Mouse (Mus musculus) ovary, postnatal 10 days (tissue): ENCODE results near the gene Tmem107.

Experiments
- DNase-seq: peaks from one replicate; pipeline ENCODE4 v3.0.0; 2022; ENCODE audit warnings: low spot score

The Tmem107 gene

DNA sequence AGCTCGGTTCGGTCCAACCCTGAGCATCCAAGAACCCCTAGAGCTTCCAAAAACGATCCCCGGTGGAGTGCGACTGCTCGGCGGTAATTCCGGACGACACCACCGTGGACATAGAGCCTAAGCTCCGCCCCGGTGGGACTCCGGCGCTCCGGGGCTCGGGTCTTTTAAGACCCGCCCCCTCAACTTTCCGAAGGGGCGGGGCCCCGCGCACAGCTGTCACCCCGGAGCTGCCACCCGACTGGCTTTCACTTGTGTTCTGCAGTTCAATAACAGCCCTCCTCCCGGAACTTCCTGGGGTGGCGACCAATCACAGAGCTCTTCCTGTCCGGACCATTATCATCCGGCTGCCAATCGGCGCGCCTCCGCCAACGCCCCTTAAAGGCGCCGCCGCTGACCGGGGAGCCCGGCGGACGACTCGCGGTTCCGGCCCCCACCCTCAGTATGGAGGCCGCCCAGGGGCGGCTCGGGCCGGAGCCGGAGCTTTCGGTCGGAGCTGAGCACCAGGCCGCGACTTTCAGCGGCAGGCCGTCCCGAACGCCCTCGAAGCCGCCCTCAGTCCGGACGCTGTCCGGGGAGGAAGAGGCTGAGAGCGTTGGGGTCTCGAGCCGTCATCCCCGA is 11.1 kb upstream of the Tmem107 start, which contains the start of gene Borcs6:
TSS of gene Borcs6 (plus strand) at position 361 of the 618 bp plus-strand sequence.
- peak; percentile 80 for DNase-seq

DNA sequence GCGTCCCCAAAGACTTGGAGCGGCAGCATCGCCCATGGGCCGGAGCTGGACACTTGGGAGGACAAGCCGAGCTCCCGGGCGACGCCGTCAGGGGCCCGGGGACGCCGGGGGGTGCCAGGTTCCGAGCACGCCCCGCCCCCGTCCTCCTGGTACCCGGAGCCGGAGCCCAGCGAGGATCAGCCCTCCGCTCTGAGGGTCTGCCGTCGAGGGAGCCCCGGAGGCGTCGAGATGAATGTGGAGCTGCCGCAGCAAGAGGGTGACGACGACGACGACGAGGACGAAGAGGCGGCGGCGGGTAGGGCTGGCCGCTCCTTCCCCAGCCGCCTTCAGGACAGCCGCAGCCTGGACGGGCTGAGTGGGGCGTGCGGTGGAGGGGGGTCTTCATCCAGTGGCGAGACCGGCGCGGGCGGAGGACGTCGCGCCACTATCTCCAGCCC is 10.6 kb upstream of the Tmem107 start:
- DNase-seq = no peak

DNA sequence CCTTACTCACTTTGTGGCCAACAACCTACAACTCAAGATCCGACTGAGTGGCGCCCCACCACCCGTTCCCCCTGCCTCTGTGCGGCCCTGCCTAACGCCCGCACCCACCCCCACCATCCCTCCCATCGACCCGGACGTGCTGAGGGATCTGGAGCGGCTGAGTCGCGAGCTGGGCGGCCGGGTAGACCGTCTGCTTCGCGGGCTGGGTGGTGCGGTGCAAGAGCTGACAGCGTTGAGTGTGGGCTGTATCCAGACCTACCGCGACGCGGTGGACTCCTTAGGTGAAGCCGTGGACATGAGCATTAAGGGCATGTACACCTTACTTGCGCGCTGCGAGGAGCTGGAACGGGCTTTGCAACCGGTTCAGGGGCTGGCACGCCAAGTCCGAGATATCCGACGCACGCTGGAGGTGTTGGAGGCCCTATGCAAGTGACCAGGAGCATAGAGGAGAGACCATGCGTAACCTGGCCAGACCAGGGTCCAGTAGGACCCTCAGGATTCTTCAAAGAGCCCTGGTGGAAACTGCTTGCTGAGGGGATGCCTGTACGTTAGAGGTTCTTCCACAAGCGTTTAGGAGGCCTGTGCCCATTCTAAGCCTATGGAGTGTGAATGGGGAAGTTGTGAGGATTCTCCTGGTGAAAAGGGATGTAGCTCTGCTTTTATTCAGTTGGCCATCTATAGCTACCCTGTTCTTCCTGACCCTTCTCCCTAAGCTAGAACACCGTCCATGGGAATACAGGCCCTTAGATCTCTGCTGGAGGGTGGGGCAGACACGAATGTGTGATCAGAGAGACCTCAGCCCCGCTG is 10.0 kb upstream of the Tmem107 start:
- no peak for DNase-seq

DNA sequence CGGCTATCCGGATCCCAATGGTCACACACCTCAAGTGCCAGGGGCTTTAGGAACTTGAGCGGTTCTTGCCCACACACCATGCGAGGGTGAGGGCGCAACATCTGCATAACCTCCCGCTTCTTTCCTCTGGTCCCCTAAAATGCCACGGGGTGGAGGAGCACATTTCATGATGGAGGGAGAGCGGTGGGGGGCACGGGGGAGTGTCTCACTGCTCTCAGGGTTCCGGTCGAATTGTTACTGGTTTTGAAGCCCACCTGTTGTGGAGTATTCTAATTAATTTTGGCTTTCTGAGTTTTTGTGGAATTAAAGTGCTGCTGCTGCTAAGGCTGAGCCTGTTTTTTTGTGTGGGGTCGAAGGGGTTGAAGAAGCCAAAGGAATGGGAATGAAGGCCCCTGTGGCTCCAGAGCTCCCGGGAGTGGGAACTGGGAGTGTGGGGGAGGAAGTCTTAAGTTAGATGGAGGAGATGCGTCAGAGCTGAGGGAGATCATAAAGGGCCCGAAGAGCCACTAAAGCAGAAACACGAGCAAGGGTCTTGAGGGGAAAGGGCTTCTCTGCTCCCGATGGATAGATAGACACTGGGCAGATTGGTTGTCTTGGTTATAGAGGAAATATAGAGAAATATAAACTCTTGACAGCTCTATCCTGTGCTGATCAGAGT is 9.2 kb upstream of the Tmem107 start:
- DNase-seq = no peak

DNA sequence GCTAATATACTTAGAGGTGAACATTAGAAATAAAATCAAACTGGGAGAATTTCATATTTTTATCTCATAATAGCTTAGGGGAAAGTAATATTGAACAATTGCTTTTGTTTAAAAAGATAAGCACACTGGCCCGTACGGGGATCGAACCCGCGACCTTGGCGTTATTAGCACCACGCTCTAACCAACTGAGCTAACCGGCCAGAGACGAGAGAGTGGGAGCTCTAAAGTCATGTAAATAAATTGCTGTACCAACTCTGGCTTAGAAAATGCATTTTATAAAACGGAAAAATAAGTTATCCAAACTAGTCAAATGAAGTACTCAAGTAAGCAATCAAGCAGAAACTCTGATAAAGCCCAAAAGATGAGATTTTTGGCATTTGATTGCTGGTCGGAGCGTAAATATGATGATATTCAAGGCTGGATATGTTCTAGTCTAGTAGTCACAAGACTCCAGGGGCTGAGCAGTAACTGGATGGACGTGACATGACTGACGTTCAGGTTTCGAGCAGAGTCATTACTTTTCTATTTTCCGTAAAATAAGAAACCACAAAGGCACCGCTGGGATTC is 8.3 kb upstream of the Tmem107 start:
- DNase-seq = no peak

DNA sequence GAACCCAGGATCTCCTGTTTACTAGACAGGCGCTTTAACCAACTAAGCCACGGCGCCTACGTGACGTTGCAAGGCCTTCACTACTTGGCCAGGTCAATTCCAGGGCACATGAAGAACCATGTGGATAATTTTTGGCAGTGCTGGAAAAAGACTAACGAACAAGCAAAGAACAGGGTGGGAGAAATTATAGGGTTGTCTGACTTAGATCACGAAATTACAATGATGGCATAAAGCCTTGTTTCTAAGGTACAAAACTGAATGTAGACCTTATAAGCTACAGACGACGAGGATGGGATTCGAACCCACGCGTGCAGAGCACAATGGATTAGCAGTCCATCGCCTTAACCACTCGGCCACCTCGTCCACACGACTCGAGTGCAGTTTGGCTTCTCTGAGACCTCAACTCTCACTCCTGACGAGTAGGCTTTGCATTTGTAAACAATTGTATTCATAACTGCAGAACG is 7.8 kb upstream of the Tmem107 start:
- peak; percentile 99 for DNase-seq

DNA sequence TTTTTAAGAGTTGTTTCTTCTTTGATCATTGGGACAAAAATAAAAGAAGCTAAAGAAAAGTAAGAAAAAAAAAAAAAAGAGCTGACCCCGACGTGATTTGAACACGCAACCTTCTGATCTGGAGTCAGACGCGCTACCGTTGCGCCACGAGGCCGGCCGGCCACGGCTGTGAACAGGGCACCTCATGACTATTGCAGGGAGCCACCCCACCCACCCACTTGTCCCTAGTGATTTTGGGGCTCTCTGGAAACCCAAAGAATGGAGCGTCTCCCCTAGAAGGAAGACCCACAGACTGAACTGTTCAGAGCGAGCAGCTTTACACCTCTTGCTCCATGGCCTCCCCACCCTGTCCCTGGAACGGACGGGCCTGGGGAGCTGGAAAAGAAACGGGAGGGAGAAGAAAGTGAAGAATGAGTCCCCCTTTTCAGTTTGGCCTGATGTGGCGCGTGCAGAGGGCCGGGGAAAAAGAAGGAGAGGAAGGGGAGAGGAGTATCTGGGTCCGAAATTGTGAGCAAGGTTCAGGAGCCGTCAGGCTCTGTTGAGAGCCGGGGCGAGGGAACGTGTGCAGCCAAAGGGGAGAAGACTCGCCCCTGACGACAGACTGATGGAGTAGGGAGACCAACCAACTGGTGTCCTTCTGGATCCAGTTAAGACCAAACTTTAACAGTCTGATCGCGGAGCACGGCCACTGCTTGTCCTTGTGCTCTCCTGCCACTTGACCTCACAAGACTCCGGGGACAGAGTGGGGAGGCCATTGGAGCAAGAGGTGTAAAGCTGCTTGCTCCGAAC is 7.0 kb upstream of the Tmem107 start:
- DNase-seq = peak; percentile 89

DNA sequence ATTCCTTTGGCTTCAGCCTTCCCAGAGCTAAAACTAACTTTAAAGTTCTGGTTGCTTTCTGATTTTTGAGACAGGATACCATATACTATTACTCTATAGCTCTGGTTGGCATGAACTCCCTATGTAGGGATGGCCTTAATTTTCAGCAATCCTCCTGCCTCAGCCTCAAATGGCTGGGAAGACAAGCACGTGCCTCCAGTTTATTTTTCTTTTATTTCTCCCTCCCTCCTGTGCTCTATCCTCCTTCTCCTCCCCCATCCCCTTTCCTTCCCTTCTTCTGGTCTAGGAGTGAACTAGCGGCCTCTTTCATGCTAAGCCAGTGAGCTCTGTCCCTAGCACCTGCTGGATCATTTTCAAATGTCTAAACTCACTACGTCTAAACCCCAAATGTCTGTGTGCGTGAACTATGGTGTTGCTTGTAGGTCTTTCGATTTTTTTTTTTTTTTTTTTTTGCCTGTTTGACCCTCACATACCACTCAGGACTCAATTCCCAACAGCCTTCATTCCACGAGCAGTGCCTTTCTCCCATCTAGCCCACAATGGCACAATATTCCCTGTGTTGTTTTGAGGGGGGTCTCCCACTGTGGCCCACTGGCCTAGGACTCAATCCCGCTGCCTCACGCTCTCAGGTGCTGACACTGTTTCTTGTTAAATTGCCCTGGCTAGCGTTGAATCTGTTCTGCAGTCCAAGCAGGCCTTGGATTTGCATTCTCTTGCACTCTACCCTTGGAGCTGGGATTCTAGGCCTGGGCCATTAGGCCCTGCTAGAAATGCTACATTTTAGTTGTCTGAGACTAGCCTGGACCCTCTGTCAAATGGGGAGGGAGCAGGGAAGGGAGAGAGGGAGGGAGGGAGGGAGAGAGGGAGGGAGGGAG is 6.1 kb upstream of the Tmem107 start:
- no peak for DNase-seq

DNA sequence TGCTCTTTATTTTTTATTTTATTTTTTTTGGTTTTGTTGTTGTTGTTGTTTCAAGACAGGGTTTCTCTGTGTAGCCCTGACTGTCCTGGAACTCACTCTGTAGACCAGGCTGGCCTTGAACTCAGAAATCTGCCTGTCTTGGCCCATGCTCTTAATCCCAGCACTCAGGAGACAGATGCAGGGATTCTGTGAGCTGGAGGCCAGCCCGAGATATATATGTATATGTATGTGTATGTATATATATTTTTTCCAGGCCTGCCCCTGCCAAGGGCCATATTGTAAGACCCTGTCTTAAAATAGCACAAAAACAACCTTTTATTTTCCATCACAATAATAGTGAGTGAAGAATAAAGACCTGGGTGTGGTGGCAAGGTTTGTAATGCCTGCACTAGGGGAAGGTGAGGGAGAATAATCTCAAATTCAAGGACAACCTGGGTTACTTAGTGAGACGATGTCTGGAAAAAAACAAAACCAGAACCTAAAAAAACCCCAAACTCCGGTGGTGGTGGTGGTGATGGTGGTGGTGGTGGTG is 5.1 kb upstream of the Tmem107 start:
- DNase-seq = no peak

DNA sequence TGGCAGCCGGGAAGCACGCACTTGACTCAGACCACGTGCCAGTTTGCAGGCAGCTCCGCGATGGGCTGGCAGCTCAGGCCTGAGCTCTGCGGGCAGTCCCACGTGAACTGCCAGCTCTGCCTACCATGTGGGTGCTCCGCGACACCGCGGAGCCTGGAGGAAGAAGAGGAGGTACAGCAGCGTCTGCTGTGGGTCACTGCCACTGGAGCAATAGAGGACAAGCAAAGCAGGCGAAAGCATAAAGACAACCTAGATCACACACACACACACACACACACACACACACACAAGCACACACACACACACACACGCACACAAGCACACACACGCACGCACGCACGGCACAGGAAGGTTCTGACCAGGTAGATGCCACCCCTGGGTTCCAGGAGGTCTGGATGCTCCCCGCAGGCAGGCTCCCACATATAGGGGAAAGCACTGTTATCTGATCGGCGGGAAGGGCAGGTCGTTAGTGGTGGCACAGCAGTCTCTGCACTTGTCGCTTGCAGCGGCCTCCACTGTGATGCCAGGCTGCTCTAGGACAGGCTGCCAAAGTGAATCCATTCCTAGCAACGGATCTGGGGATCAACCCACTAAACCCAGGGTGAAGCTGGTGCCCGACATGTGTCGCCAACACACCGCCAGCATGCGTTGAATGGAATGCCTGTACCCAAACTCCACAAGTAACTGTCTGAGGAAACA is 4.3 kb upstream of the Tmem107 start:
- no peak for DNase-seq

DNA sequence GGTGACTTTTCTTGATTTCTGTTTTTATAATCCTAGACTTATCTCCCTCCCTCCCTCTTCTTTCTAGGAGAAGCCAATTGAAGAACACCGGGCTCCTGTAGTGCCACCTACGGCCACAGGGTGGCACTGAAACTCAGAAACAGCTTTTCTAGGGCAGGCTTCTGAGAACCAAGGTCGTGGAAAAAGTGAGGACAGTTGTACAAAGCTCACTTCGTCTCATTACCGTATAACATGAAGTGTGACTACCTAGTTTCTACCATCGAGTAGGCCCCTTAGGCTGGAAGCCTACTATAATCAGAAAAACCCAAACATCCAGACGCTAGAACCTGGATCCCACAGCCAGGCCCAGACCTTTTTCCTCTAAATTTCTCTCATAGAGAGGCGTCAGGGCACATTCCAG is 3.6 kb upstream of the Tmem107 start:
- peak; percentile 68 for DNase-seq

DNA sequence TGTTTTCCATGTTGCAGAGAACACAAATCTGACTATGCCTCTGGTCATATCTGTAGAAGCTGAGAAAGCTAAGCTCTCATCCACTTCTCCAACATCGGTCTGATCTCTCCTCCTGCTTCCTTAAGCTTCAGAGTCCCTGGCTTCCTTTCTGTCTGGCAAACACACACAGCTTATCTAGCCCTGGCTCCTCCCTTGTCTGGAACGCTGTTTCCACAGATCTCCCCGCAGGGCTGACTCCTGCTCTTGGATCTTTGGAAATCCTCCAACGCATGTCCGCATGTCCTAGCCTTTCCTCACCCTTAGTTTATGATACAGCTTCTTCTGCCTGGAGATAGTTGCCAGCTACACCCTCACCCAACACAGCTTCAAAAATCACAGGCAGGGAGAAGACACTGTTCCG is 3.0 kb upstream of the Tmem107 start:
- no peak for DNase-seq

DNA sequence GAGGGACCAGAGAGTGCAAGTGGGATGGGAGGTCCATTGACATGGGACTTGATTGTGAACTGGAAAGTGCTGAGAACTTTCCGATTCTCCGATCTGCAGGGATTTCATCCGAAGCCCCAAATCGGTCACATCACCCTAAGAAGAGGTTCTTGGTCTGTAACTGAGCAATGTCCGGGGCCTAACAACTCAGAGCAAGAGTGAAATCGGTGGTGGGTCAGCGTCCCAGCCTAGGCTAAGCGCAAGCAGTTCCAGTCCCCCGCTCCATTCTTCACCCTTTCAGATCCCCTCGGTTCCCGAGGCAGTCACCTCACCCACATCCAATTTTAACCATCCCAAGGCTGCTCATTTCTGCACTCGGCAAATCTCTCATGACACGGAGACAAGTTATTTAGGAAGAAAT is 513 bp upstream of the Tmem107 start:
- DNase-seq = peak; percentile 36

DNA sequence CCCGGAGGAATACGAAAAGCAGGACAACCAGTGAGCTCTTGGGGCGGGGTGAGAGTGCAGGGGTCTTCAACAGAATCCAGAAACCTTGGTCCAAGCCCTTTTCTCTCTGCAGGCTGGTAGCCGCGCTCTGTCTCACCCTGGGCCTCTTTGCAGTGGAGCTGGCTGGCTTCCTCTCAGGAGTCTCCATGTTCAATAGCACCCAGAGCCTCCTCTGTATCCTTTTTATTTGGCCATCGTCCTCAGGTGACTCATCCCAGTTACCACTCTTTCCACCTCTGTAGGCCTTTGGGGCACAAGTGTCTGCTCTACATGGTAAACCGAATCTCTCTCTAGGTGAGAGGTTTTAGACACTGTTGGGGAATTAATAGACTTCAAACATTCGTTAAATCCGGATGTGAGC is 656 bp downstream of the Tmem107 start:
- no peak for DNase-seq

DNA sequence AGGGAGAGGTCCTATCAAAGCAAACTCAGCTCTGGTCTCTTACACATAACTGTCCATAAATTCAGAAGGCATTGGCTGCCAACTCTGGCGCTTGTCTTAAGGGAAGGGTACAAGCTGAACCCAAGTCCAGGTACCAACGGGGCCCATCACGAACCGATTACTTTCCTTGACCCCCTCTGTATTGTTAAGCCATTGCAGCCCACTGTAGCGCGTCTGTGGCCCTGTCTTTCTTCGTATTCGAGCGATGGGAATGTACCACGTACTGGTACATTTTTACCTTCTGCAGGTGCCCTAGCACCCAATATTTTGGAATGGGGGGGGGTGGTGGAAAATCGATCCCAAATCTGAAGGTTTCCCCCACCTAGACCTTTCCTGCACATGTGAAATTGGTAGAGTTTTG is 1.6 kb downstream of the Tmem107 start:
- DNase-seq = no peak

DNA sequence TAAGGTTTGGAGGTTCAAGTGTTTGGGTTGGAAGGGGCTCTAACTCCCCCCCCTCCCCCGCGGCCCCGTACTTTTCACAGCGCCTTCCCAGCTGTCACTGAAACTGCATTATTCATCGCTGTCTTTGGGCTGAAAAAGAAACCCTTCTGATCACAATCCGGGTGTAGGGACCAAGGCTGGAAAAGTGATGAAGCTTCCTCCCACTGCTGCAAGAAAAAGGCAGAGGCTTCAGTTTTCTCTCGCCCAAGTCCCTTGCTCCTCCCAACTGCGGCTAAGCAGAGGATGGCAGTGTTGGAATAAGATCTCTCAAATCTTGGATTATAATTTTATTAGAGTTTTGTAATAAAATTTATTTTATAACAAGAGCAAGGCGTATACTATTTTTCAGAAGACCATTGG is 2.1 kb downstream of the Tmem107 start:
- DNase-seq = no peak

DNA sequence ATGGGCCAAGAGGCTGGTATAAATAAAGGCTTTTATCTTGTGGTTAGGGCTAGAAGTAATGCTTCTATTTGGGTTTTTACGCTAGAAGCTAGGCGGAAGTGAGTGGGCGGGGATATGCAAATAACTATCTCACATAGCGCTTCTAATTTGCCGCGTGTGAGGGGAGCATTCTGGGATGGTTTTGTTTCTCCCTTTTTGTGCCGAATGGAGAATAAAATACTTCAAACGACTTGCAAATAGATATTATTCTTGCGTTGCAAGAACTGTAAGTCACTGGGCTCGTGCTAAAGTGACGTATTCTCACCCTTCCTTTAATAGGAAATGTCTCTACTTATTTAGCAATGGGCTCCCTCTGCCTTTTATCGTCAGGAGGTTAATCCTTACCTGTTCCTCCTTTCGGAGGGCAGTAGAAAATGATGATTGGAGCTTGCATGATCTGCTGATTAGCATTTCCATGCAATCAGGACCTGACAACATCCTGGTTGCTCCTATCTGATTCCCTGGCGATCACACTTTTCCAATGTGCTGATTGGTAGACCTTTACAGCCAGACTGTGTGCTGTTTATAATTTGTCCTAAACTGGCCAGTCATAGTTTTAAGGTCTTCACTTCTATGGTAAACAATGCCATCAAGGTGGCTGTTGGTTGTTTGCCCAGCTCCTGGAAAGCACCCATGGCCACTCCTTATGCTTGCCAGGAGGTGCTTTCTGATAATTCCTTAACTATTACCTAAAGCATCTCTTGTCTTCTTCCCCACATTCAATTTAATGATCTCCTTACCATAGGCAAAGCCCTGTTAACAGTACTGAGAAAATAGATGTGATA is 2.7 kb downstream of the Tmem107 start:
- DNase-seq = peak; percentile 71

DNA sequence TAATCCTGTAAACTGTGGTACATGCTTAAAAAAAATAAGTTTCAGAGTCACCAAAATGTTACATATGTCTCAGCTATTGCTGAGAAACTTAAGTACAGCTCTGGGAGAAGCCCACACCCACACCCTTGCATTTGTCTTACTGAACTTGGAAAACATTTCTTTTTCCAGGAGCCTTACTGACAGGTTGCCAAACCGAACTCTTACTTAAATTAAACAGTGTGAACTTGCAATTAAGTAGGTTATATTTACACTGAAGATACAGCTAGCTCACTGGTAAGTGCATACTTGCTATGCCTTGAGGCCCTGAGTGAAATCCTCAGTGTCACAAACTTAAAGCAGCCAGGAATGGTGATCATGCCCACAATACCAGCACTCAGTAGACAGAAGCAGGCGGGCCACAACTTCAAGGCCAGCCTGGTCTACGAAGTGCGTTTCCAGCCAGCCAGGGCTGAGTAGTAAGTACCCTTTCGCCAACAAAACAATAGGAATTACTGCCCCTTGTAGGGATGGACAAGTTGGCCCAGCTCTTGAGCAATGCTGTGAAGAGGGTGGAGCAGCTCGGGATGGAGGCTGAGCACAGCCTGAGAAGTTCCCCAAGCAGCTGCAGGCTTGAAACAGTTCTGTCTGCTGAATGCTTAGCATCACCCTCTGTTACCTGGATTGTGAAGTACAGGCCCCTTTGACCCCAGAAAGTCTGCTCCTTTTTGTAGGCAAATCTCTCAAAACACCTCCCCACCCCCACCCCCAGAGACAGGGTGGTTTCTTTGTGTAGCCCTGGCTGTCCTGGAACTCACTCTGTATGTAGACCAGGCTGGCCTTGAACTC is 3.6 kb downstream of the Tmem107 start:
- DNase-seq = no peak
